Mouse (Mus musculus): Measurements from ENCODE around the gene Spata6. TPM values are rescaled to one million over a fixed set of nuclear protein-coding genes. Genes with fewer than 3 reads are reported as not detected.

Gene Spata6
- total RNA-seq (2017), result 15.8 and 25.5 TPM in 2 replicates

DNA sequence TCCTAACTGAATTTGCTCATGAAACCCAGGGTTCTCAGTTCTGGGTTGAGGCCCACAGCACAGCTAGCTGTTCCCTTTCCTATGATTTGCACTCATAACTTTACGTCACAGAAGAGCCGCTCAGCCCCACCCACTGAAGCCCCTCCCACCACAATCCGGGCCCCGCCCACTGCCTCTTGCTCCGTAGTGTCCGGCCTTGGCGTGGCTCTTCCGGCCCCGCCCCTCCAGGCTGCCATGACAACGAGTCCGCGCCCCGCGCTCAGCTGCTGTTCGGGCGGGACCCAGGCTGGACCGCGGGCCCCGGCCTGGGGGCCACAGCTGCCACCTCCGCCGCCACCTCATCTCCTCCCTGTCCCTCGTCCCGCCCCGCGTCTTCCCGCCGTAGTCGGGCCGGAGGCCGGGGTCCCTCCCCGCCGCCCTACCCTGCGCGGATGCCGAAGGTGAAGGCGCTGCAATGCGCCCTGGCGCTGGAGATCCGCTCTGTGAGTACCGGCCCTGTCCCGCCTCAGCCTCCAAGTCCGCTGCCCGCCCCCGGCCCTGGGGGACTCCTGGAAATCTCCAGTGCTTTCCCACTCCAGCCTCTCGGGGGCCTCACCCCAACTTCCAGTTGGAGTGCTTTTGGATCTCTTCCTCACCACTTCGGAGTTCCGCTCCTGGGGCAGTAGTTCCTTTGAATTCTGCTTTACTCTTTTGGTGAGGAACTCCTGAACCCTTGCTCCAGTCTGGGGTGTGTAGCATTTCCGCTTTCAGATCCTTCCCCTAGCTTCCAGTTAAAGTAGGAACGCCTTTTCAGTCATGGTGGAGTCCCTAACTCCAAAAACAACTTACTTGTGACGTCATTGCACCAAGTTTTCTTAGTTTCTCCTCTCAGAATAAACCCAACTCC is at the start of gene Spata6:
Gene Spata6, plus strand, starts transcription at position 209 of the 886 bp plus-strand sequence.
- ATAC-seq (replicated peaks; ENCODE audit: low read depth, poor library complexity, severe bottlenecking), result peak; percentile 85

DNA sequence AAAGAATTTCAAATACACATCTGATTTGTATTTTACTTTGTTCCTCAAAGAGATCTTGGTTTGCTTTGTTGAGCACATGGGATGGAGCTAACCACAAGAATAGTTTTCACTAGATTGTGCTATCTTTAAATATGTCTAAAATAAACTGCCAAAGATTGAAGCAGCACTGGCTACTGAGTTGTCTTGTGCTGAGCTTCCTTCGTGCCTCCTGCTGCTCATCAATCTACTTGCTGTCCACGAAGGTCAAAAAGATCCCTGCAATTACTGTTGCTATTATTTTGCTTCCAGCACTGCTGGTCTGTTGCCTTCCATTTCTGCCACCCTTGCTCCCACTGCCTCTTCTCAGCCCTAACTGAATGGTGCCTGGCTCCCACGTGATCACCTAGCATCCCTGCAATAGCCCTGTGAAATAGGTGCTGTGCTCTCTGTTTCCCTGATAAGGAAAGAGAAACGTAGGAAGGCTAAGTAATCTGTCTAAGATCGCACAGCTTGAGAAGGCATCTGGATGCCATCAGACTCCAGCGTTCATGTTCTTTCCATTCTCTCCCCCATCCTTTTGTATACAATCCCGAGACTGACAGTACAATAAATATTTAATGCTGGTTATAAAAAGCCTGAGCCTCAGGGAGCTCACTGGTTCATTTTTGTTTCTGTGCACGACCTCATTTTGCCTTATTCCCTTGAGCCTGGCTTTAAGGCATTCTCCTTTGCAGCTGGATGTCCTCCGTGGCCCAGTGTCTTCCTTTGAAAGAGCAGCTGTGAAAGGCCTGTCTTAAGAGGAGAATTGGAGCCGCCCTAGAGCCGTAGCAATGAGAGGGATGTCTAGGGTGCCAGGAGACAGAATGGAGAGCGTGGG is 49.0 kb upstream of the Spata6 start:
- no peak for ATAC-seq (replicated peaks; ENCODE audit: low read depth, poor library complexity, severe bottlenecking)

DNA sequence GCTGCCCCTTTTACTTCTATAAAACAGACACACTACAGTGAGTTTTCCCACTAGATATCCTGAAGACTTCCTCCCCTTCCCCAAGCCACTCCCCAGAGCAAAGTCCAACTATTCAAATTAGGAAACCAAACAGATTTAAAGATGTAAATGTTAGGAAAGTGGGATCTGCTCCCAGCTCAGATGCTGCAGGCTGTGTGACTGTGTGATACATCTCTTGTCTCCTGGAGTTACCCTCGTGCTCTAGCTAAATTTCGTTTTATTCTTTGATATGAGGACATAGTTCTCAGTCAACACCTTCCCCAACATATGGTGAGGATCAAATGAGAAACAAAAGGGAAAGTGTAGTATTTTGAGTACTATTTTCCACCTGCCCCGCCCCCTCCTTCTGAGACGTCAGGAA is 48.3 kb upstream of the Spata6 start:
- no peak for ATAC-seq (replicated peaks; ENCODE audit: low read depth, poor library complexity, severe bottlenecking)

DNA sequence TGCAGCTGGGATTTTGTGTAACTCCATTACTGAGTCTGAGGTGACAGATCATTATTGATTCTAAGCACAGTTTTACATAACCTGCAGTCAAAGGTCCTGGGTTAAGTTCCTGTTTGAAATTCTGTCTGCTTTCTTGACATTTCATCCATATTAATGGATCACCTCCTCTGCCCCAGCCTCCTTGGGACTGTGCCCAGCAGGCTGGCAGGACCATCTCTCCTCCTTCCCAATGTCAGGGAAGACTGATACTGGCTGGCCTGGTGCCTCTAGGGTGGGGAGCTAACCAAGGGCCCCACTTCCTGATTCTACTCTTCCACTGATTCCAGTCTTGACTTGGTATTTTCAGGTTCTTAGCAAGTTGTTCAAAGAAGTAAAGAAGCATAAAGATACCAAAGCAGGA is 45.9 kb upstream of the Spata6 start:
- no peak for ATAC-seq (replicated peaks; ENCODE audit: low read depth, poor library complexity, severe bottlenecking)

DNA sequence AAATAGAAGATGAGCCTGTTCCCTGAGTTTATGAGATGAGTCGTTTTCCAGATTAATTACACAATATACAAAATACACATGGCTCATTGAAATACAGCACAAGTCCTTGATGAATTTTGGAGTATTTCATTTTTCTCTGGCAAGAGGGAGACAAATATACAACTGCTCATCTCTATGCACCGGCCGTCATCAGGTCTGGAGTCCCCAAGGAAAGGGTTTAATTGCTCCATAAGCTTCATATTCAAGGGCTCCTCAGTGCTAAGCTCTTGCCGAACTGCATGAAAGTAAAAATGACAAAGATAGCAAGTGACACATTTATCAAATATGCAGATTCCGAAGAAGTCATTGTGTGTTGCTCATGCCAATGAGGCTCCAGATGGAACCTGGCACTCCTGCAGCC is 37.9 kb upstream of the Spata6 start:
- ATAC-seq (replicated peaks; ENCODE audit: low read depth, poor library complexity, severe bottlenecking), result no peak

DNA sequence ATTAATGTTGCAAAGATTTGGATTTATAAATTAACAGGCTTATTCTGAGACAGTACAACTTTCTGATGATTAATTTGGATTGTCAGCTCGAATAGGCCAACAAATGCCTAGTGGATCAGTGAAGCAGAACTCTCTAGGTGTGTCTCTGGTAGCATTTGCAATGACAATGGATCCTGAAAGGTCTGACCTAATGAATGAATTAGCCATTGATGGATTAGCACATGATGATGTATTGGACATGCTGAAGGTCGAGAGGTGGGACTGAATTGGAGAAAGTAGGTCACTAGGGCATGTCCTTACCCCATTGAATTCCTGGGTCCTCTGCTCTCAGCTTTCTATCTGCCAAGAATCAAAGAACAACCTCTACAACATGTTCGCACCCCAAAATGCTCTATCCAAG is 37.0 kb upstream of the Spata6 start:
- no peak for ATAC-seq (replicated peaks; ENCODE audit: low read depth, poor library complexity, severe bottlenecking)

DNA sequence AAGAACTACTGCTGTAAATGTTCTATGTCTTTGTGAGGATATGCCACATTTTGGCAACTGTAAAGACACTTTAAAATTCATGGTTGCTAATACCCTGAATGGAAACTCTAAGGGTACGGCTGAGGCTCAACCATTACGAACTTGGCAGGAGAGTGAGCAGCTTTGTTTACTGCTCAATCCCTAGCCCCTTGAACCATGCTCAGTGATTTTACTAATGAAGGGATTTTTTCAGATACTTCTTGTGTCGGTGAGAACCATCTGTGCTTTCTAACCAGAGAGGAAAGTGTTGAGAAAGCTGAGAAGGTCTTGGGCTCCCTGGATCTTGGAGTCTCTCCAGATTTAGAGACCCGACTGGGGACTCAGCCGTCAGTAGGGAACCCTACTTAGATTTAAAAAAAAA is 35.9 kb upstream of the Spata6 start:
- no peak for ATAC-seq (replicated peaks; ENCODE audit: low read depth, poor library complexity, severe bottlenecking)

DNA sequence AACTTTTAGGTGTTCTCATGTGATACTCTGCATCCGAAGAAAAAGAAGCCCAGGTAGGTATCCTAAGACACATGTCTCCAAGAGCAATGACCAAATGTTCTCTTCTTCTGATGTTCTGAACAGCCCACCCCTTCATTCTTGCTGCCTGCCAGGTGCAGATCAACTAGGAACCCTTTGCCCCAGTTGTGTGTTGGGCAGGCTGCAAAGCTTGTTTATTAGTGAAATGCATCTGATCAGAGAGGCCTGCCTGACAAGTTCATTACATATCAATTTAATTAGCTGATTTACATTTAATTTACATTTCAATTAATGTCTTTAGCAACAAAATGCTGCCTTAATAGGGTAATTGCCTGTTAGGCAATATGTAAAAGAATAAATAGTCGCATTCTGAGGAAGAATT is 33.8 kb upstream of the Spata6 start:
- no peak for ATAC-seq (replicated peaks; ENCODE audit: low read depth, poor library complexity, severe bottlenecking)

DNA sequence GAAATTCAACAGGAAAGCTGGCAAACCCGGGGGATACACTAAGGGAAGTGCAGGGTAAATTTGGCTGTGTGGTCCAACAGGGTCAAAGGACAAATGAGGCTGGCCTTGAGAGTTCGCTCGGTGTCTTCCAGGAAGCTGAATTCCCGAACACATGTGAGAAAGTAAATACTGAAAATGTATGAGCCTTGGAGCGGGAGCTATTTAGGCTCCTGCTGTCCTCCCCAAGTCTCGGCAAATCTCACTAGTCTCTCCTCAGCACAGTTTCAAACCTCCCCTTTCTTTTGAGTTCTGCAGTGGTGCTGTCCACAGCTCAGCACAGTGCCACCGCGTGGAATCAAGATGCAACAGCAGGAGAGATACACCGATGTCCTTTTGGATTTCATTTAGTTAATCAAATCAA is 32.8 kb upstream of the Spata6 start:
- peak; percentile 89 for ATAC-seq (replicated peaks; ENCODE audit: low read depth, poor library complexity, severe bottlenecking)

DNA sequence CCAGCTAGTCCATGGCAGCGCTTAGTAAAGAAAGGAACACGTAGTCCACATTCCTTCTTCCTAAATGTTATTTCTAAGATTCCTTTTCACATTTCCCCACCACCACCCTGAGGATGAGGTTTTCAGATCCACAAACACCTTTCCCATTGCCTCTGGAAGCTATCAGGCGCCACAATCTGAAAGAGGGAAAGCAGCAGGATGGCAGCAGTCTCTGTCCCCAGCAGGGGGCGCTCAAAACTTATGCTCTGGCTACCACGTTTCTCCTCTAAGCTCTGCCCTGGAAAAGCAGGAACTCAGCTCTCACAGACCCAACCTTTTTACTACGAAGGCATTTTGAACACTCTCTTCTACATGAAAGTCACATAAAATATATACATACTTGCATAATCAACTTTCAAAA is 32.2 kb upstream of the Spata6 start:
- ATAC-seq (replicated peaks; ENCODE audit: low read depth, poor library complexity, severe bottlenecking), result peak; percentile 96

DNA sequence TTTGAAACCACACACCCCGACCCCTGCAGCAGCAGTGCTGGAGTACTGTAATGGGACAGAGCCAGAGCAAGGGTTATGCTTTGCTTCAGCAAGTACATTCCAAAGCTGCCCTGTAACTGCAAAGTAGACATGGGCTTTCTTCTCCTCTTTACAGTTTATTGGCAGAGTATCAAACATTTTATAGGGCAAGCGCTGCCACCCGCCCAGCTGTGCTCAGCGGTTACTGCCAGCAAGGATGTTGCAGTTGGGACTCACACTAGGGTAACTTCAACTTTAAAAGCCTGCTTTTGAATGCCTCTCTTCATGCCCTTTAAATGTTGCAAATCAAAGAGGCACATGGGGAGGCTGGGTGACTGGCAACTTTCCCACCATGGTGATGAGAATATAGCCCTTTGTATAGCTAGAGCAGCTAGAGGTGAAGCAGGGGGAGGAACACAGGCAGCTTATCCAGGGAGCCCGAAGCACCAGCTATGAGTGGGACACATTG is 28.7 kb upstream of the Spata6 start:
- ATAC-seq (replicated peaks; ENCODE audit: low read depth, poor library complexity, severe bottlenecking), result no peak

DNA sequence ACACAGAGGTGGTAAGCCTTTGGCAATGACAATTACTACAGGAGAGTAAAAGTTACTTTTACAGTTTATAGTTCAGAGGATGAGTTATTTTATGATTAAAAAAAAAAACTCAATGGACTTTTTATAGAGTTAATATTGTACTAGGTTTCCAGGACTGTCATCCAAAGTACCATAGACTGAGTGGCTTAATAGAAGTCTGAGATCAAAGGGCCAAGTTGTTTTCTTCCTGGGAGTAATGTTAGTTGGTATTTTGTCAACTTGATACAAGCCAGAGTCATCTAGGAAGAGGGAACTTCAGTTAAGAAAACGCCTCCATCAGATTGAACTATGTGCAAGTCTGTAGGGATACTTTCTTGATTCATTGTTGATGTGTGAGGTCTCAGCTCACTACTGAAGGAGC is 18.4 kb upstream of the Spata6 start:
- no peak for ATAC-seq (replicated peaks; ENCODE audit: low read depth, poor library complexity, severe bottlenecking)

DNA sequence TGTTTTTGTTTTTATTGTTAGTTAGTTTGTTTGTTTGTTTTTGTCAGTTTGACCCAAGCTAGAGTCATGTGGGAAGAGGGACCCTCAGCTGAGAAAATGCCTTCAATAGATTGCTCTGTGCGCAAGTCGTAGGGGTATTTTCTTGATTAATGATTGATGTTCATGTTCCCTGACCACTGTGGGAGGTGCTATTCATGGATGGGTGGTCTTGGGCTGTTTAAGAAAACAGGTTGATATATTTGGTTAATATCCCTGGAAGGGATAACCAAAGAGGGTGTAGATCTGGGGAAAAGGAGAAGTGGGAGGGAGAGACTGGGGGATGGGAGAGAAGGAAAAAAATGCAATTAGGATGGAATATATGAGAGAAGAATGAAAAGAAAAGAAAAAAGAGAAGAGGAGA is 15.7 kb upstream of the Spata6 start:
- no peak for ATAC-seq (replicated peaks; ENCODE audit: low read depth, poor library complexity, severe bottlenecking)

DNA sequence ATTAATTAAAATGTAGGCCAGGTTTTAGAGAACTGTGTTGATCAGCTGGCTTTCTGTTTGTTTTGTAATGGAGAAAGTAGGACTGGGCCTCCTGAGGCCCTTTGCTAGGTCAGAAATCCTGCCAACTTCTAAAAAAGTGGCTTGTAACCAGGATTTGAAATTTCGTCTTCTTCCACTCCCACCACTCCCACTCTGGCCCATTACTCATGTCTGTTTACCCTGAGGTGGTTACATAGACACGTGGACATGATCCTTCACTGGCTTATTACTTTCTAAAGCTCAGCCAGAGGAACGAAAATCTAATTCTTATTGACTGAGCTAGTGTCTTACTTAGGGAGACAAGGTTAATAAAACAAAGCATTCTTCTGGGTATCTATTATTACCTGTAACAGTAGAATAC is 14.8 kb upstream of the Spata6 start:
- no peak for ATAC-seq (replicated peaks; ENCODE audit: low read depth, poor library complexity, severe bottlenecking)

DNA sequence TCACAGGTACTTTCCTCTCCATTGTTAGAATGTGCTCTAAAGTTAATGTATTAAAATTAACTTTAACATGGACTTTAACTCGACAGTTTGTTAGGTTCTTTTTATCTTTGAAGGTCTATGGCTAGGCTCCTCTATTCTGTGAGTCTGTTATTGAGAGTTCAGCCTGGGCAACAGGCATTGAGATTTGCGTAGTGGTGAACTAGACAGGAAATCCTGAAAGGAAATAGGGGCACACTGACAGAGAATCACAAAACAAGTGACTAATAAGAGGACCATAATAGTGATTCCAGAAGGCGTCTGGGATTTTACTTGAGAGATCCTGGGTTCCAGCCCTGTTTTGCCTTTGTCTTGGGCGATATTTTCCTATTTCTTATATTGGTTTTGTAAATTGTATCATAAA is 488 bp upstream of the Spata6 start:
- peak; percentile 33 for ATAC-seq (replicated peaks; ENCODE audit: low read depth, poor library complexity, severe bottlenecking)

DNA sequence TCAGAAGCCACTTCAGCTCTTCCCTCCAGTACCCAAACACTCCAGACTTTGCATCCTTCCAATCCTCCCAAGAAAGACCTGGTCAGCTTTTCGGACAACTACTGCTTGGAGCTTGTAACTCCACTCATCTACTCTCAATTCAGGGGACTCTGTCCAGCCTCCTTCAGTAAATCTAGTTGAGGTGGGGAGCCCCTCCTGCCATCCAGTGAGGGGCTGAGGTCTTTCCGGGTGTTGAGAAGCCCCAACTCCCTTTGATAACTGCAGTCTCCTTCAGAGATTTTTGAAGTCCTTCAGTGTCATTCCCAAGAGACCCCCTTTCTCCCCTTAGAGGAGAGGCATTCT is 849 bp downstream of the Spata6 start:
- ATAC-seq (replicated peaks; ENCODE audit: low read depth, poor library complexity, severe bottlenecking), result no peak

DNA sequence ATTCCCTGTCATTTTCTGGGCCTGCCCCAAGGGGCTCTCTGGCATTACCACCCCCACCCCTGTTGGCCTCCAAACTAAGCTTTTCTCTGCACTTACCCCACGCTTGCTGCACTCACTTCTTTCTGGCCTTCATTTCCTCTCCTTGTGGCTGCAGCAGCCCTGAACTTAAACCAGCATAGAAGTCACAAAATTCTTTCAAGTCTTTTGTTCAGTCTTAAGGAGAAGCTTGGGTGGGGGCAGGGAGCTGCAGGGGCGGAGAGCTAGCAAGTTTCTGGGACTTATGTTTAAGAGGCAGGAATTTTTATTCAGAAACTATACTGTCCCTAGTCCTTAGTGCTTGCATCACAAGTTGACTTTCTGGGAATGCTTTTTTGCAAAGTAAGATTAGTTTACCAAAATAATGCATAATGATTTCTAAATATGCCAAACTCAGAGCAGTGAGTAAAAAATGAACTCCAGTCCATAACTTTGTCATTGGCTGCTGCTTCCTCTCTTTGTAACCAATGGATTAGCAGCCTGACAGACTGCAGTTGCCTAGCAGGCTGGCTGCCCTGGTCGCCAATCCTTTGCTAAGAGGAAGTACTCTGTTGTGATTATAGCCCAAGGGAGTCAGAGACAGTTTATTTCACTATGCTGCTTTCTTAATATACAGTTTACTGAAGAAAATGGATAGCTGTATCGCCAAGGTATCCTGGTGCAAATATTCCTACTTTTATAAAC is 1.5 kb downstream of the Spata6 start:
- peak; percentile 84 for ATAC-seq (replicated peaks; ENCODE audit: low read depth, poor library complexity, severe bottlenecking)

DNA sequence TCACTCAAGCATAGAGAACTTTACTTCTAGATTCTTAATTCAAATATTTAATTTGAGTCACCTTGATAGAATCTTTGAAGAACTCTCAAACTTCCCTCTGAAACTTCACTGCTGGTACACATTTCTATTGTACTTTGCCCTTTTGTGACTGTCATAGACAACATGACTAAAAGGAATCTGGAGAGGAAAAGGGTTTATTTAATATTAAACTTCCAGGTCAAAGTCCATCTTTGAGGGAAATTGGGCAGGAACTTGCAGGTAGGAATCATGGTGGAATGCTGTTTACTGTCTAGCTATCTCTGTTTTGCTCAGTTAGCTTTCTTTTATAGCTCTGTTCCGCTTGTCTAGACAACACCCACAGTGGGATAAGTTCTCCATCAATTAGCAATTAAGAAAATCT is 17.8 kb downstream of the Spata6 start:
- ATAC-seq (replicated peaks; ENCODE audit: low read depth, poor library complexity, severe bottlenecking), result no peak

DNA sequence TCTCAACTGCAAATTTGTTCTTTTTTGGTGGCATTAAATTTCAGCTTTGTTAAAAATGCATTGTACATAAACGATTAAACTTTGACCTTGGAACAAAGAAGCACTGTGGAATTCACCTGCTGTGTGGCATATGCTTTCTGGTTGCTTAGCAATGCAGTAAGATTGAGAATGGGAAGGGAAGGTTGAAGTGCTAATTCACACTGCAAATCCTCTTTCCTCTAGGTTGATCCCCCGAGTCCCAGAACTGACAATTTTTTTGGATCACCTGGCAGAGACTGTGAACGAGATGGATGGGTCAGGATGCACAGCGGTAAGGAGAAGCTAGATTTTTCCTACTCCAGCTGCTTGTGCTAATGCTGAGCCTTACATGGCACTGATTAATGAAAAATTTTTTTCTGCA is 60.7 kb downstream of the Spata6 start:
- ATAC-seq (replicated peaks; ENCODE audit: low read depth, poor library complexity, severe bottlenecking), result no peak

DNA sequence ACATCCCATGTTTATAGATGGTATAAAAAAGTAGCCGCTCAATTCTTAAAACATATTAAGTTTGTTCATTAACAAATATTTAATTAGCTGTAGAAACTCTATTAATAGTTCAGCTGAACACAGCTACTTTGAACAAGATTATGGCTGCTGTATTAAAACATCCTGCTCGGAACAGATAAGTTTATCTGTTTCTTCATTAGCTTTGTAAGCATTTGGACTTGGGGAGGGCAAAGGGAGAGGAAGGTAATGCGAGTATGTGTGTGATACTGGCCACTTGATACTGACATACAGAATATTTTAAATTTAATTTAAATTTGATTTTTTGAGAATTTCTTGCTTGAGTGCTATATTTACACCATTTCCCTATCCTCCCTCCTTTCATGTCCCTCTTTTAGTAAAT is 80.1 kb downstream of the Spata6 start:
- ATAC-seq (replicated peaks; ENCODE audit: low read depth, poor library complexity, severe bottlenecking), result no peak

DNA sequence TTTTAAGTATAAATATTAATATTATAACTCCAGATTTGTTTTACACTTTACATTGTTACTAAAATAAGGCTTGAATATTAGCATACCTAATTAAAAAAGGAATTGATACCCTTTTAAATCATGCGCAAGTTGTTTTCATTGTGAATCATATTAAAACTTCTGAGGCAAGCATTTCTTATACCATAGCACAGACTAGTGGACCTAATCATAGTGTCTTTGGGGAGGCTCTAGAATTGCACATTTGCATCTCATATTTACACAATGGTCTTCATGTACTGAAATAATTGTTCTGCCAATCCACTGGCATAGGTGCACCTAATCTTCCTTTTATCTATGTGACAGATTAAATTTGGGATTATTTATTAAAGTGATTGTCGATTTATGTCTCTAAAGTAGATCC is 83.4 kb downstream of the Spata6 start:
- no peak for ATAC-seq (replicated peaks; ENCODE audit: low read depth, poor library complexity, severe bottlenecking)

Measured in common myeloid progenitor, adult 5-6 weeks (primary cell).